Mouse (Mus musculus): Measurements from ENCODE around the gene Hoxb1. TPM values are rescaled to one million over a fixed set of nuclear protein-coding genes. Genes with fewer than 3 reads are reported as not detected.

The Hoxb1 gene
- polyA plus RNA-seq, 1 experiment = not detected

GRCm38 (mm10) chr11:96367141-96367540 is 1.6 kb downstream of the Hoxb1 start:
- H3K27ac ChIP-seq (ENCODE audit: control insufficient read depth, insufficient read depth, low read length) = no peak overlapping the region
- WGBS = 69% methylated on average over 6 of the region's 6 CpGs
- TF ChIP-seq POLR2A (IDR thresholded peaks at IDR 0.05; ENCODE audit: control insufficient read depth, extremely low read depth, insufficient read depth, low read length, poor library complexity) (no peak), CTCF (IDR thresholded peaks at IDR 0.05; ENCODE audit: borderline replicate concordance, control insufficient read depth, extremely low read depth, insufficient read depth, low read length, poor library complexity) (no peak)
- no peak overlapping the region for H3K4me3 ChIP-seq (ENCODE audit: control insufficient read depth, insufficient read depth, low read length)
- peaks cover 19% of the 10 kb centered on the region for H3K27me3 ChIP-seq (ENCODE audit: control insufficient read depth, insufficient read depth, low read length)
- H3K36me3 ChIP-seq (ENCODE audit: control insufficient read depth, insufficient read depth, low read length) = no peaks in the 10 kb centered on the region
- no peak for DNase-seq
- H3K4me1 ChIP-seq (replicated peaks; ENCODE audit: control insufficient read depth, insufficient read depth, low read length) = no peaks in the 10 kb centered on the region

- TF ChIP-seq POLR2A (IDR thresholded peaks at IDR 0.05; ENCODE audit: control insufficient read depth, extremely low read depth, insufficient read depth, low read length, poor library complexity) = no peak
- TF ChIP-seq CTCF (IDR thresholded peaks at IDR 0.05; ENCODE audit: borderline replicate concordance, control insufficient read depth, extremely low read depth, insufficient read depth, low read length, poor library complexity) = no peak
- 66% methylated on average over 5 of the region's 5 CpGs for WGBS
- H3K4me1 ChIP-seq (replicated peaks; ENCODE audit: control insufficient read depth, insufficient read depth, low read length) = no peaks in the 10 kb centered on the region
- H3K4me3 ChIP-seq (ENCODE audit: control insufficient read depth, insufficient read depth, low read length) = no peak overlapping the region
- no peak for DNase-seq
- H3K36me3 ChIP-seq (ENCODE audit: control insufficient read depth, insufficient read depth, low read length) = no peaks in the 10 kb centered on the region
- no peak overlapping the region for H3K27ac ChIP-seq (ENCODE audit: control insufficient read depth, insufficient read depth, low read length)
- peaks cover 23% of the 10 kb centered on the region for H3K27me3 ChIP-seq (ENCODE audit: control insufficient read depth, insufficient read depth, low read length)
These were observed 3.1 kb downstream of the Hoxb1 start for GRCm38 (mm10) chr11:96368686-96369085.

DNA sequence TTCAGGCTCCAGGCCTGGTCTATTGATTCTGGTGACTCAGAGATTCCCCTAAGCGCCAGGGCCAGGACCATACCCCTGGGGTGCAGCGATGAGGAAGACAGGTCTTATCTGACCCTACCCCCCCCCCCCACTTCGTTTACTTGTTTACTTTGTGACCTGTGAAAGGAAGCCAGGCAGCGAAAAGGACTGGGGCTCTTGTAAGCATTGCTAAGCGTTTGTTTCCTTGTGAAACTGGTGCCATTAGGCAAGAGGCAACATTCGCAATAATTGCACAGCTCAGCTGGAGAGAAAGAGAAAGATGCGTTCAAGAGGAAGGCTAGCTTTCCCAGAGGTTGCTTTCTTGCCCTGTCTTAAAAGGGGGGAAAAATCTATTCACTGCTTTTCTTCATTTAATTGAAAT is 3.6 kb downstream of the Hoxb1 start:
- DNase-seq = no peak
- TF ChIP-seq POLR2A (IDR thresholded peaks at IDR 0.05; ENCODE audit: control insufficient read depth, extremely low read depth, insufficient read depth, low read length, poor library complexity) (no peak), CTCF (IDR thresholded peaks at IDR 0.05; ENCODE audit: borderline replicate concordance, control insufficient read depth, extremely low read depth, insufficient read depth, low read length, poor library complexity) (no peak)
- WGBS = 83% methylated on average over 7 of the region's 7 CpGs
- peaks cover 23% of the 10 kb centered on the region for H3K27me3 ChIP-seq (ENCODE audit: control insufficient read depth, insufficient read depth, low read length)
- H3K36me3 ChIP-seq (ENCODE audit: control insufficient read depth, insufficient read depth, low read length) = no peaks in the 10 kb centered on the region
- no peak overlapping the region for H3K4me3 ChIP-seq (ENCODE audit: control insufficient read depth, insufficient read depth, low read length)
- H3K4me1 ChIP-seq (replicated peaks; ENCODE audit: control insufficient read depth, insufficient read depth, low read length) = no peaks in the 10 kb centered on the region
- no peak overlapping the region for H3K27ac ChIP-seq (ENCODE audit: control insufficient read depth, insufficient read depth, low read length)

- no peak for TF ChIP-seq CTCF (IDR thresholded peaks at IDR 0.05; ENCODE audit: borderline replicate concordance, control insufficient read depth, extremely low read depth, insufficient read depth, low read length, poor library complexity)
- TF ChIP-seq POLR2A (IDR thresholded peaks at IDR 0.05; ENCODE audit: control insufficient read depth, extremely low read depth, insufficient read depth, low read length, poor library complexity) = no peak
- H3K27ac ChIP-seq (ENCODE audit: control insufficient read depth, insufficient read depth, low read length) = no peak overlapping the region
- no peaks in the 10 kb centered on the region for H3K36me3 ChIP-seq (ENCODE audit: control insufficient read depth, insufficient read depth, low read length)
- H3K4me1 ChIP-seq (replicated peaks; ENCODE audit: control insufficient read depth, insufficient read depth, low read length) = no peaks in the 10 kb centered on the region
- peaks cover 8% of the 10 kb centered on the region; the same call in 1 of the 2 replicates for H3K27me3 ChIP-seq (ENCODE audit: control insufficient read depth, insufficient read depth, low read length)
- no peak for DNase-seq
- WGBS = 93% methylated on average over 3 of the region's 3 CpGs
- H3K4me3 ChIP-seq (ENCODE audit: control insufficient read depth, insufficient read depth, low read length) = no peak overlapping the region
These were observed 6.2 kb downstream of the Hoxb1 start for GRCm38 (mm10) chr11:96371726-96372125.

GRCm38 (mm10) chr11:96372519-96372918 is 7.0 kb downstream of the Hoxb1 start:
- Histone ChIP-seq H3K36me3 (ENCODE audit: control insufficient read depth, insufficient read depth, low read length) (no peaks in the 10 kb centered on the region), H3K4me3 (ENCODE audit: control insufficient read depth, insufficient read depth, low read length) (no peak overlapping the region), H3K27me3 (ENCODE audit: control insufficient read depth, insufficient read depth, low read length) (peaks cover 7% of the 10 kb centered on the region; the same call in 1 of the 2 replicates), H3K4me1 (replicated peaks; ENCODE audit: control insufficient read depth, insufficient read depth, low read length) (no peaks in the 10 kb centered on the region), H3K27ac (ENCODE audit: control insufficient read depth, insufficient read depth, low read length) (no peak overlapping the region)
- TF ChIP-seq CTCF (IDR thresholded peaks at IDR 0.05; ENCODE audit: borderline replicate concordance, control insufficient read depth, extremely low read depth, insufficient read depth, low read length, poor library complexity) (no peak), POLR2A (IDR thresholded peaks at IDR 0.05; ENCODE audit: control insufficient read depth, extremely low read depth, insufficient read depth, low read length, poor library complexity) (no peak)
- 58% methylated on average over 3 of the region's 3 CpGs for WGBS
- no peak for DNase-seq

DNA sequence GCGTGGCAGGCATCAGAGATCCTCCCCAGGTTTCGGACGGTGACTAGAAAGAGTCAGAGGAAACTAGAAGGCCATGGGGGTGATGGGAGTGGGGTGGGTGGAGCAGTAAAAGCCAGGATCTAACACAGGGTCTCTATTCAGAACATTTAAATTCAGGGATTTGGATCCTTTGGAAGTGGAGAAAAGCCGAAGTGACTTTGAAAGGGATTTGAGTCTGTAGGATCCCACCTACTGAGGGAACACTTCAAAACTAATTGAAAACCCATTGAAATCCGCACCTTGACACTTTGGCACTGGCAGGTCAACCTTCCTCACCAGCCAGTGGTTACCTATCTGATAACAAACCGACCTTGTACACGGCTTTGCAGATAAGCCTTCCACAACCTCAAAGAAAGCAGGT is 9.3 kb downstream of the Hoxb1 start:
- Histone ChIP-seq H3K4me3 (ENCODE audit: control insufficient read depth, insufficient read depth, low read length) (no peak overlapping the region), H3K4me1 (replicated peaks; ENCODE audit: control insufficient read depth, insufficient read depth, low read length) (no peaks in the 10 kb centered on the region), H3K27me3 (ENCODE audit: control insufficient read depth, insufficient read depth, low read length) (peaks cover 7% of the 10 kb centered on the region; the same call in 1 of the 2 replicates), H3K36me3 (ENCODE audit: control insufficient read depth, insufficient read depth, low read length) (no peaks in the 10 kb centered on the region), H3K27ac (ENCODE audit: control insufficient read depth, insufficient read depth, low read length) (no peak overlapping the region)
- DNase-seq = no peak
- no peak for TF ChIP-seq POLR2A (IDR thresholded peaks at IDR 0.05; ENCODE audit: control insufficient read depth, extremely low read depth, insufficient read depth, low read length, poor library complexity)
- TF ChIP-seq CTCF (IDR thresholded peaks at IDR 0.05; ENCODE audit: borderline replicate concordance, control insufficient read depth, extremely low read depth, insufficient read depth, low read length, poor library complexity) = no peak
- WGBS = 67% methylated on average over 7 of the region's 7 CpGs

DNA sequence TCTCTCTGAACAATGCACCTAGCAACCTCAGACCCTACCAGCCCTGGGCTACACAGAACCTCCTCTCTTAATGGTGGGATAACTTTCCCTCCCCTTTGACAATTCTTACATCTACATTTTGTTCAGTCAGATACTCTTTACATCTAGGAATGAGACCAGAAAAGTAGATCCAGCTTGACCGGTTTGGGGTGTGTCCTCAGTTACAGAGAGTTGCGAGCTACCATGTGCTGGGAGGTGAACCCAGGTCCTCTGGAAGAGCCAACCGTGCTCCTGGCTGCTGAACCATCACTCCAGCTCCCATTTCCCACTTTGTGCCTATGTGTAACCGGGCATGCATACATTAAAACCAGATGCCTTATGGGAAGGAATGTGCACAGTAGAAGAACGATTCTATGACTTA is 17.8 kb downstream of the Hoxb1 start:
- WGBS = 70% methylated on average over 5 of the region's 5 CpGs

More for the DNA sequence above, 17.8 kb downstream of the Hoxb1 start:
- no peak overlapping the region for H3K27ac ChIP-seq (ENCODE audit: control insufficient read depth, insufficient read depth, low read length)
- H3K36me3 ChIP-seq (ENCODE audit: control insufficient read depth, insufficient read depth, low read length) = no peaks in the 10 kb centered on the region
- no peak overlapping the region for H3K4me3 ChIP-seq (ENCODE audit: control insufficient read depth, insufficient read depth, low read length)
- no peaks in the 10 kb centered on the region for H3K4me1 ChIP-seq (replicated peaks; ENCODE audit: control insufficient read depth, insufficient read depth, low read length)
- H3K27me3 ChIP-seq (ENCODE audit: control insufficient read depth, insufficient read depth, low read length) = 0 out of 2 replicates have a peak, but pooled peaks cover 3% of the 10 kb centered on the region
- no peak for TF ChIP-seq CTCF (IDR thresholded peaks at IDR 0.05; ENCODE audit: borderline replicate concordance, control insufficient read depth, extremely low read depth, insufficient read depth, low read length, poor library complexity)
- no peak for TF ChIP-seq POLR2A (IDR thresholded peaks at IDR 0.05; ENCODE audit: control insufficient read depth, extremely low read depth, insufficient read depth, low read length, poor library complexity)
- no peak for DNase-seq
